Mouse (Mus musculus): ENCODE measurements around the gene Zdhhc8.
A peak's percentile ranks its signal among the peaks of the same experiment; 100 is the strongest.
"Not testable (repeated sequence)": the region's sequence is repeated elsewhere in the genome, so short reads cannot be mapped to it uniquely, and the experiment has no call there.

Gene Zdhhc8

GRCm38 (mm10) chr16:18195561-18195960, 39.4 kb downstream of the Zdhhc8 start:
- DNase-seq (ENCODE audit: low read depth), result not testable (repeated sequence)

GRCm38 (mm10) chr16:18195068-18195467, 39.9 kb downstream of the Zdhhc8 start:
- DNase-seq (ENCODE audit: low read depth), result peak; percentile 59

GRCm38 (mm10) chr16:18194208-18194985, 40.5 kb downstream of the Zdhhc8 start:
- peak; percentile 30 for DNase-seq (ENCODE audit: low read depth)

GRCm38 (mm10) chr16:18191006-18191405, 43.9 kb downstream of the Zdhhc8 start:
- no peak for DNase-seq (ENCODE audit: low read depth)

- no peak for DNase-seq (ENCODE audit: low read depth)
Observed at GRCm38 (mm10) chr16:18187221-18187620, 47.7 kb downstream of the Zdhhc8 start.

- no peak for DNase-seq (ENCODE audit: low read depth)
Observed at GRCm38 (mm10) chr16:18186798-18187197, 48.1 kb downstream of the Zdhhc8 start.

- no peak for DNase-seq (ENCODE audit: low read depth)
Observed at GRCm38 (mm10) chr16:18185715-18186449, 49.1 kb downstream of the Zdhhc8 start.

- peak; percentile 51 for DNase-seq (ENCODE audit: low read depth)
Observed at GRCm38 (mm10) chr16:18182766-18183165, 52.2 kb downstream of the Zdhhc8 start.

- DNase-seq (ENCODE audit: low read depth), result no peak
Observed at GRCm38 (mm10) chr16:18181398-18181797, 53.5 kb downstream of the Zdhhc8 start.

GRCm38 (mm10) chr16:18179591-18179990, 55.3 kb downstream of the Zdhhc8 start:
- no peak for DNase-seq (ENCODE audit: low read depth)

- peak; percentile 47 for DNase-seq (ENCODE audit: low read depth)
Observed at GRCm38 (mm10) chr16:18176758-18177157, 58.2 kb downstream of the Zdhhc8 start.

GRCm38 (mm10) chr16:18175817-18176541, 59.0 kb downstream of the Zdhhc8 start:
- no peak for DNase-seq (ENCODE audit: low read depth)

GRCm38 (mm10) chr16:18173788-18174187, 61.1 kb downstream of the Zdhhc8 start:
- no peak for DNase-seq (ENCODE audit: low read depth)

GRCm38 (mm10) chr16:18173231-18173630, 61.7 kb downstream of the Zdhhc8 start:
- DNase-seq (ENCODE audit: low read depth), result no peak

- DNase-seq (ENCODE audit: low read depth), result peak; percentile 86
Observed at GRCm38 (mm10) chr16:18172266-18172855, 62.6 kb downstream of the Zdhhc8 start.
